Mouse (Mus musculus) brown adipose tissue, adult 24 weeks (tissue): ENCODE results near the gene AF067063. TPM values are rescaled to one million over a fixed set of nuclear protein-coding genes. Genes with fewer than 3 reads are reported as not detected.

ENCODE experiments used
- H3K27ac ChIP-seq: fragments of 200-500 bp; replicated peaks from 2 replicates; pipeline ENCODE4 v1.5.1; 2012; ENCODE audit warnings: low read depth, mild to moderate bottlenecking, low read length
- H3K4me1 ChIP-seq: fragments of 200-500 bp; 2 replicates; pipeline ENCODE4 v1.6.1; 2012; ENCODE audit warnings: low read length, mixed read lengths; ENCODE audit not compliant: control insufficient read depth, insufficient read depth, insufficient read length
- H3K4me3 ChIP-seq: fragments of 200-500 bp; 2 replicates; pipeline ENCODE4 v1.5.1; 2012; ENCODE audit warnings: low read depth, mild to moderate bottlenecking, low read length, moderate library complexity; ENCODE audit not compliant: insufficient read depth
- polyA plus RNA-seq: library from polyadenylated mRNA; stranded (reverse); fragments of >200 nt; gene quantifications from 2 replicates; pipeline ENCODE4 v1.2.4, GENCODE M21; 2012; ENCODE audit not compliant: missing spikeins, insufficient read depth, insufficient read length

Gene AF067063
- polyA plus RNA-seq, 1 experiment = not detected

- H3K27ac ChIP-seq = peak within 1 kb of the TSS; percentile 96
- peak within 1 kb of the TSS; percentile 90 for H3K4me3 ChIP-seq
- H3K4me1 ChIP-seq = no peaks in the 10 kb centered on the region
Measured at GRCm38 (mm10) chr13:119790761-119791579, 39.0 kb downstream of the AF067063 start, which contains the start of gene Zfp131. Zfp131 (minus strand) TSS chr13:119790889.

GRCm38 (mm10) chr13:119789851-119790717 lies 39.9 kb downstream of the AF067063 start:
- H3K4me3 ChIP-seq = peak overlapping the region; percentile 90
- H3K27ac ChIP-seq = peak overlapping the region; percentile 82
- no peaks in the 10 kb centered on the region for H3K4me1 ChIP-seq

- Histone ChIP-seq H3K27ac (no peak overlapping the region), H3K4me3 (no peak overlapping the region)
Measured at GRCm38 (mm10) chr13:119783581-119783980, 46.4 kb downstream of the AF067063 start.

More at GRCm38 (mm10) chr13:119783581-119783980, 46.4 kb downstream of the AF067063 start:
- H3K4me1 ChIP-seq = no peaks in the 10 kb centered on the region

Other genes with a start within 250 kb of the AF067063 start
- 0.63 TPM in 1 of 2 replicates, not detected in the other for gene Ccl28, start 206.4 kb downstream of the AF067063 start, polyA plus RNA-seq
- gene Hmgcs1, start 139.8 kb downstream of the AF067063 start, polyA plus RNA-seq = 191 and 228 TPM in 2 replicates
- 1.7 and 3.0 TPM in 2 replicates for gene Nim1k, start 74.3 kb downstream of the AF067063 start, polyA plus RNA-seq
- gene Zfp131, start 39.3 kb downstream of the AF067063 start, polyA plus RNA-seq = 22.8 and 24.3 TPM in 2 replicates
- not detected in 2 replicates for gene D13Ertd608e, start 5.8 kb upstream of the AF067063 start, polyA plus RNA-seq
- not detected in 2 replicates for gene Tcstv1, start 64.6 kb upstream of the AF067063 start, polyA plus RNA-seq
- not detected in 2 replicates for gene Gm21761, start 99.1 kb upstream of the AF067063 start, polyA plus RNA-seq
- gene B020031M17Rik, start 120.6 kb upstream of the AF067063 start, polyA plus RNA-seq = not detected in 2 replicates
- gene Gm36079, start 196.8 kb upstream of the AF067063 start, polyA plus RNA-seq = not detected in 2 replicates
- 3.4 and 3.5 TPM in 2 replicates for gene Gm21188, start 222.0 kb upstream of the AF067063 start, polyA plus RNA-seq